Mouse (Mus musculus): ENCODE results near the gene Get4.

Get4 gene

GRCm38 (mm10) chr5:139283460-139284180 is 31.5 kb downstream of the Get4 start:
- DNase-seq (ENCODE audit: low read depth), result no peak

GRCm38 (mm10) chr5:139285383-139286067 is 33.4 kb downstream of the Get4 start:
- DNase-seq (ENCODE audit: low read depth), result no peak

GRCm38 (mm10) chr5:139286142-139286941 is 34.2 kb downstream of the Get4 start:
- peak; percentile 11 for DNase-seq (ENCODE audit: low read depth)

- no peak for DNase-seq (ENCODE audit: low read depth)
Measured at GRCm38 (mm10) chr5:139287099-139287498, 35.0 kb downstream of the Get4 start.

GRCm38 (mm10) chr5:139287787-139288186 is 35.7 kb downstream of the Get4 start:
- no peak for DNase-seq (ENCODE audit: low read depth)

- DNase-seq (ENCODE audit: low read depth), result no peak
Measured at GRCm38 (mm10) chr5:139288591-139288990, 36.5 kb downstream of the Get4 start.

GRCm38 (mm10) chr5:139290467-139291259 is 38.5 kb downstream of the Get4 start:
- DNase-seq (ENCODE audit: low read depth), result no peak

GRCm38 (mm10) chr5:139291811-139292560 is 39.9 kb downstream of the Get4 start:
- no peak for DNase-seq (ENCODE audit: low read depth)

GRCm38 (mm10) chr5:139294089-139294488 is 42.0 kb downstream of the Get4 start:
- no peak for DNase-seq (ENCODE audit: low read depth)

GRCm38 (mm10) chr5:139297092-139297491 is 45.0 kb downstream of the Get4 start:
- no peak for DNase-seq (ENCODE audit: low read depth)

- DNase-seq (ENCODE audit: low read depth), result no peak
Measured at GRCm38 (mm10) chr5:139297745-139298144, 45.6 kb downstream of the Get4 start.

- DNase-seq (ENCODE audit: low read depth), result no peak
Measured at GRCm38 (mm10) chr5:139302101-139302500, 50.0 kb downstream of the Get4 start.

GRCm38 (mm10) chr5:139303646-139304061 is 51.5 kb downstream of the Get4 start:
- no peak for DNase-seq (ENCODE audit: low read depth)

GRCm38 (mm10) chr5:139309946-139310345 is 57.8 kb downstream of the Get4 start:
- no peak for DNase-seq (ENCODE audit: low read depth)

- no peak for DNase-seq (ENCODE audit: low read depth)
Measured at GRCm38 (mm10) chr5:139310477-139310876, 58.4 kb downstream of the Get4 start.

GRCm38 (mm10) chr5:139311822-139312221 is 59.7 kb downstream of the Get4 start:
- no peak for DNase-seq (ENCODE audit: low read depth)

- DNase-seq (ENCODE audit: low read depth), result no peak
Measured at GRCm38 (mm10) chr5:139313536-139313935, 61.4 kb downstream of the Get4 start.

GRCm38 (mm10) chr5:139314941-139315642 is 63.0 kb downstream of the Get4 start:
- no peak for DNase-seq (ENCODE audit: low read depth)

GRCm38 (mm10) chr5:139316982-139317675 is 65.0 kb downstream of the Get4 start:
- no peak for DNase-seq (ENCODE audit: low read depth)
